Mouse (Mus musculus) forebrain, embryonic 16.5 days (tissue): ENCODE data around the gene Gm42878. TPM values are rescaled to one million over a fixed set of nuclear protein-coding genes. Genes with fewer than 3 reads are reported as not detected.

ENCODE experiments used
- ATAC-seq: fragments of 200-750 bp; cut with Nextera tagmentation; 2 replicates; pipeline ENCODE4 v1.8.0; 2017; ENCODE audit warnings: mild to moderate bottlenecking, moderate library complexity
- H3K27ac ChIP-seq: fragments of 300-500 bp; sonication (generic); 2 replicates; pipeline ENCODE4 v1.5.1; 2014; ENCODE audit warnings: low read length, control low read depth
- H3K27me3 ChIP-seq: fragments of 300-500 bp; sonication (generic); replicated peaks from 2 replicates; pipeline ENCODE4 v1.6.1; 2014; ENCODE audit warnings: low read length; ENCODE audit not compliant: control insufficient read depth, insufficient read depth
- H3K36me3 ChIP-seq: fragments of 300-500 bp; sonication (generic); 2 replicates; pipeline ENCODE4 v1.6.1; 2014; ENCODE audit not compliant: control insufficient read depth, insufficient read depth
- H3K4me1 ChIP-seq: fragments of 300-500 bp; sonication (generic); replicated peaks from 2 replicates; pipeline ENCODE4 v1.6.1; 2014; ENCODE audit warnings: low read length; ENCODE audit not compliant: control insufficient read depth, insufficient read depth
- H3K4me2 ChIP-seq: fragments of 300-500 bp; sonication (generic); 2 replicates; pipeline ENCODE4 v1.6.1; 2014; ENCODE audit warnings: mild to moderate bottlenecking, low read length, control low read depth
- H3K4me3 ChIP-seq: fragments of 300-500 bp; sonication (generic); replicated peaks from 2 replicates; pipeline ENCODE4 v1.5.1; 2014; ENCODE audit warnings: mild to moderate bottlenecking, low read length, control low read depth
- H3K9ac ChIP-seq: fragments of 300-500 bp; sonication (generic); replicated peaks from 2 replicates; pipeline ENCODE4 v1.6.1; 2014; ENCODE audit warnings: low read depth, low read length, control low read depth
- H3K9me3 ChIP-seq: fragments of 300-500 bp; sonication (generic); 2 replicates; pipeline ENCODE4 v1.6.1; 2016; ENCODE audit warnings: low read length; ENCODE audit not compliant: control insufficient read depth
- WGBS: fragments of 180-500 bp; shearing (Covaris S2); extraction: QIAGEN DNeasy Blood & Tissue Kit; methylation state at CpG from one replicate; pipeline ENCODE4 v1.1.7; 2014; 5-methylcytosine and 5-hydroxymethylcytosine counted together
- polyA plus RNA-seq: library from polyadenylated mRNA; unstranded; fragments of >200 nt; fragmentation: Nextera tagmentation; extraction: Ambion mirVana; gene quantifications from 2 replicates; pipeline ENCODE4 v1.2.1, GENCODE M21; 2015

Gene Gm42878
- not detected in 2 replicates for polyA plus RNA-seq

GRCm38 (mm10) chr5:121544910-121545792, at the start of gene Gm42878, which contains the start of gene Adam1a:
Gene Gm42878 (minus strand): TSS chr5:121545482.
Gene Adam1a (minus strand): TSS chr5:121545482.
- peak; percentile 79 for ATAC-seq
- Histone ChIP-seq H3K4me3 (peak within 1 kb of the TSS; percentile 90), H3K4me2 (peak within 1 kb of the TSS; percentile 82), H3K27ac (peak within 1 kb of the TSS; percentile 96), H3K4me1 (peaks cover 33% of the 10 kb centered on the region), H3K9me3 (no peaks in the 10 kb centered on the region), H3K9ac (peak within 1 kb of the TSS; percentile 90), H3K27me3 (no peaks in the 10 kb centered on the region), H3K36me3 (no peaks in the 10 kb centered on the region)
- 2% methylated on average over 63 of the region's 97 CpGs for WGBS

GRCm38 (mm10) chr5:121594714-121595313, 49.5 kb upstream of the Gm42878 start:
- H3K36me3 ChIP-seq, result no peaks in the 10 kb centered on the region
- H3K4me2 ChIP-seq, result no peak overlapping the region; the same call in 1 of the 2 replicates
- no peaks in the 10 kb centered on the region for H3K9me3 ChIP-seq
- no peak for ATAC-seq
- no peaks in the 10 kb centered on the region for H3K27me3 ChIP-seq
- WGBS, result 84% methylated on average over 6 of the region's 6 CpGs
- no peak overlapping the region for H3K9ac ChIP-seq
- no peak overlapping the region for H3K4me3 ChIP-seq
- H3K27ac ChIP-seq, result no peak overlapping the region
- peaks cover 16% of the 10 kb centered on the region for H3K4me1 ChIP-seq

GRCm38 (mm10) chr5:121593451-121594401, 48.4 kb upstream of the Gm42878 start, which contains the start of gene Aldh2:
Gene Aldh2 (minus strand): TSS chr5:121593824.
- Histone ChIP-seq H3K9me3 (no peaks in the 10 kb centered on the region), H3K27ac (peak within 1 kb of the TSS; percentile 43), H3K4me2 (peak within 1 kb of the TSS; percentile 95), H3K4me3 (peak within 1 kb of the TSS; percentile 58), H3K27me3 (no peaks in the 10 kb centered on the region), H3K36me3 (no peaks in the 10 kb centered on the region), H3K4me1 (peaks cover 16% of the 10 kb centered on the region), H3K9ac (peak within 1 kb of the TSS; percentile 63)
- WGBS, result 2% methylated on average over 47 of the region's 47 CpGs
- ATAC-seq, result peak; percentile 84

GRCm38 (mm10) chr5:121592816-121593407, 47.6 kb upstream of the Gm42878 start:
- H3K36me3 ChIP-seq, result no peaks in the 10 kb centered on the region
- H3K4me1 ChIP-seq, result peaks cover 16% of the 10 kb centered on the region
- WGBS, result 3% methylated on average over 33 of the region's 33 CpGs
- H3K4me2 ChIP-seq, result peak overlapping the region; percentile 95
- H3K27me3 ChIP-seq, result no peaks in the 10 kb centered on the region
- peak; percentile 64 for ATAC-seq
- H3K27ac ChIP-seq, result no peak overlapping the region; the same call in 1 of the 2 replicates
- peak overlapping the region; percentile 63 for H3K9ac ChIP-seq
- no peaks in the 10 kb centered on the region for H3K9me3 ChIP-seq
- H3K4me3 ChIP-seq, result peak overlapping the region; percentile 58

GRCm38 (mm10) chr5:121592064-121592815, 47.0 kb upstream of the Gm42878 start:
- Histone ChIP-seq H3K27ac (no peak overlapping the region), H3K4me3 (no peak overlapping the region), H3K9me3 (no peaks in the 10 kb centered on the region), H3K4me1 (peaks cover 16% of the 10 kb centered on the region), H3K27me3 (no peaks in the 10 kb centered on the region), H3K36me3 (no peaks in the 10 kb centered on the region), H3K4me2 (peak overlapping the region; percentile 95), H3K9ac (no peak overlapping the region)
- WGBS, result 66% methylated on average over 11 of the region's 11 CpGs
- no peak for ATAC-seq

- no peak overlapping the region for H3K27ac ChIP-seq
- H3K4me3 ChIP-seq, result no peak overlapping the region
- peaks cover 16% of the 10 kb centered on the region for H3K4me1 ChIP-seq
- H3K9me3 ChIP-seq, result no peaks in the 10 kb centered on the region
- H3K36me3 ChIP-seq, result no peaks in the 10 kb centered on the region
- no peak overlapping the region for H3K9ac ChIP-seq
- no peak overlapping the region for H3K4me2 ChIP-seq
- WGBS, result 75% methylated on average over 11 of the region's 11 CpGs
- no peak for ATAC-seq
- no peaks in the 10 kb centered on the region for H3K27me3 ChIP-seq
These were observed 46.3 kb upstream of the Gm42878 start for GRCm38 (mm10) chr5:121591417-121592063.

GRCm38 (mm10) chr5:121589928-121590327, 44.6 kb upstream of the Gm42878 start:
- Histone ChIP-seq H3K4me1 (peaks cover 16% of the 10 kb centered on the region), H3K9me3 (no peaks in the 10 kb centered on the region), H3K9ac (no peak overlapping the region), H3K36me3 (no peaks in the 10 kb centered on the region), H3K27ac (no peak overlapping the region), H3K4me3 (no peak overlapping the region), H3K4me2 (no peak overlapping the region), H3K27me3 (no peaks in the 10 kb centered on the region)
- 92% methylated on average over 6 of the region's 6 CpGs for WGBS
- ATAC-seq, result no peak
